Mouse (Mus musculus): Measurements from ENCODE around the gene Phc2.

- TF ChIP-seq POLR2A (IDR thresholded peaks at IDR 0.05; ENCODE audit: borderline replicate concordance, extremely low read depth, insufficient read depth, insufficient read length, poor library complexity, severe bottlenecking) (no peak), CTCF (IDR thresholded peaks at IDR 0.05; ENCODE audit: borderline replicate concordance, extremely low read depth, insufficient read depth, insufficient read length) (no peak)
These were observed 139.2 kb downstream of the Phc2 start for GRCm38 (mm10) chr4:128793710-128794109.
